Mouse (Mus musculus): ENCODE data around the gene Fgfr1op. TPM values are rescaled to one million over a fixed set of nuclear protein-coding genes. Genes with fewer than 3 reads are reported as not detected.

Fgfr1op gene
- polyA plus RNA-seq, 1 experiment, result 4.4 TPM

- Histone ChIP-seq H3K36me3 (ENCODE audit: control insufficient read depth, insufficient read depth, low read length) (no peaks in the 10 kb centered on the region), H3K27me3 (replicated peaks; ENCODE audit: control insufficient read depth, insufficient read depth, low read length) (no peaks in the 10 kb centered on the region), H3K4me3 (ENCODE audit: insufficient read depth, low read depth, low read length) (no peak within 1 kb of the TSS), H3K4me1 (ENCODE audit: control insufficient read depth, insufficient read depth, low read length) (no peaks in the 10 kb centered on the region), H3K27ac (ENCODE audit: insufficient read depth, low read depth, low read length) (no peak within 1 kb of the TSS)
- TF ChIP-seq CTCF (conservative IDR thresholded peaks at IDR 0.05; ENCODE audit: insufficient read depth, insufficient read length, low read depth, low read length) (no peak), POLR2A (IDR thresholded peaks at IDR 0.05; ENCODE audit: low read depth, low read length) (no peak)
- no peak for DNase-seq
- WGBS, result 65% methylated on average over 3 of the region's 3 CpGs
These were observed 70.4 kb downstream of the Fgfr1op start, which contains the start of gene Ccr6 for GRCm38 (mm10) chr17:8235743-8236142. Gene Ccr6 (plus strand): TSS chr17:8236043.

- no peak for DNase-seq
- Histone ChIP-seq H3K4me3 (ENCODE audit: insufficient read depth, low read depth, low read length) (no peak overlapping the region), H3K27ac (ENCODE audit: insufficient read depth, low read depth, low read length) (no peak overlapping the region), H3K36me3 (ENCODE audit: control insufficient read depth, insufficient read depth, low read length) (no peaks in the 10 kb centered on the region), H3K4me1 (ENCODE audit: control insufficient read depth, insufficient read depth, low read length) (no peaks in the 10 kb centered on the region), H3K27me3 (replicated peaks; ENCODE audit: control insufficient read depth, insufficient read depth, low read length) (no peaks in the 10 kb centered on the region)
- TF ChIP-seq POLR2A (IDR thresholded peaks at IDR 0.05; ENCODE audit: low read depth, low read length), result no peak
- no peak for TF ChIP-seq CTCF (conservative IDR thresholded peaks at IDR 0.05; ENCODE audit: insufficient read depth, insufficient read length, low read depth, low read length)
- 69% methylated on average over 15 of the region's 15 CpGs for WGBS
These were observed 72.9 kb downstream of the Fgfr1op start for GRCm38 (mm10) chr17:8238012-8238710.

- no peak overlapping the region for H3K27ac ChIP-seq (ENCODE audit: insufficient read depth, low read depth, low read length)
- no peaks in the 10 kb centered on the region for H3K36me3 ChIP-seq (ENCODE audit: control insufficient read depth, insufficient read depth, low read length)
- no peak for DNase-seq
- no peak overlapping the region for H3K4me3 ChIP-seq (ENCODE audit: insufficient read depth, low read depth, low read length)
- H3K27me3 ChIP-seq (replicated peaks; ENCODE audit: control insufficient read depth, insufficient read depth, low read length), result no peaks in the 10 kb centered on the region; the same call in 1 of the 2 replicates
- WGBS, result 84% methylated on average over 3 of the region's 3 CpGs
- TF ChIP-seq CTCF (conservative IDR thresholded peaks at IDR 0.05; ENCODE audit: insufficient read depth, insufficient read length, low read depth, low read length), result no peak
- no peaks in the 10 kb centered on the region for H3K4me1 ChIP-seq (ENCODE audit: control insufficient read depth, insufficient read depth, low read length)
These were observed 74.3 kb downstream of the Fgfr1op start for GRCm38 (mm10) chr17:8239561-8239960.

DNA sequence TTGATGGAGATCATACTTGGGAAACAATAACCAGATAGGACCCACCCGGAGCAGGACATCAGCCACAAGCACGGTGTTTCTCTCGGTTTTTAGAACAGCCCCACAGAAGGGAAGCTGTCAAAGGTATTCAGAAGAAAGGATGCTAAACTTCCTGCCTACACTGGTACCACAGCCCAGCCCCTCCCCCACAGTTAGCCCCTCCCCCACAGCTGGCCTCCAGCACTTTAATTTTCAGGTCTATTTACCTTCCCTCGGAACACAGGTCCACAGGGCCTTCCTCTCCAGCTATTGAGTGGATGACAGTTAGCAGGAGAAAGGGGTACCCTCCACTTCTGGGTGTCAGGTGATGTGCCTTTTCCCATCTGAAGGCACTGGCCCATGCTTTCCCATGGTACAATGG lies 75.2 kb downstream of the Fgfr1op start:
- 68% methylated on average over 4 of the region's 4 CpGs for WGBS

GRCm38 (mm10) chr17:8241645-8242044 lies 76.3 kb downstream of the Fgfr1op start:
- Histone ChIP-seq H3K27me3 (replicated peaks; ENCODE audit: control insufficient read depth, insufficient read depth, low read length) (no peaks in the 10 kb centered on the region; the same call in 1 of the 2 replicates), H3K4me1 (ENCODE audit: control insufficient read depth, insufficient read depth, low read length) (no peaks in the 10 kb centered on the region), H3K4me3 (ENCODE audit: insufficient read depth, low read depth, low read length) (no peak overlapping the region), H3K27ac (ENCODE audit: insufficient read depth, low read depth, low read length) (no peak overlapping the region), H3K36me3 (ENCODE audit: control insufficient read depth, insufficient read depth, low read length) (no peaks in the 10 kb centered on the region)
- no peak for DNase-seq
- TF ChIP-seq POLR2A (IDR thresholded peaks at IDR 0.05; ENCODE audit: low read depth, low read length), result no peak
- TF ChIP-seq CTCF (conservative IDR thresholded peaks at IDR 0.05; ENCODE audit: insufficient read depth, insufficient read length, low read depth, low read length), result no peak
- 50% methylated on average over 12 of the region's 12 CpGs for WGBS

More for the DNA sequence above, 75.2 kb downstream of the Fgfr1op start:
- H3K27ac ChIP-seq (ENCODE audit: insufficient read depth, low read depth, low read length), result no peak overlapping the region
- no peaks in the 10 kb centered on the region for H3K4me1 ChIP-seq (ENCODE audit: control insufficient read depth, insufficient read depth, low read length)
- H3K27me3 ChIP-seq (replicated peaks; ENCODE audit: control insufficient read depth, insufficient read depth, low read length), result no peaks in the 10 kb centered on the region; the same call in 1 of the 2 replicates
- no peak overlapping the region for H3K4me3 ChIP-seq (ENCODE audit: insufficient read depth, low read depth, low read length)
- TF ChIP-seq CTCF (conservative IDR thresholded peaks at IDR 0.05; ENCODE audit: insufficient read depth, insufficient read length, low read depth, low read length) (no peak), POLR2A (IDR thresholded peaks at IDR 0.05; ENCODE audit: low read depth, low read length) (no peak)
- no peaks in the 10 kb centered on the region for H3K36me3 ChIP-seq (ENCODE audit: control insufficient read depth, insufficient read depth, low read length)
- no peak for DNase-seq

- H3K4me1 ChIP-seq (ENCODE audit: control insufficient read depth, insufficient read depth, low read length), result no peaks in the 10 kb centered on the region
- TF ChIP-seq POLR2A (IDR thresholded peaks at IDR 0.05; ENCODE audit: low read depth, low read length), result no peak
- TF ChIP-seq CTCF (conservative IDR thresholded peaks at IDR 0.05; ENCODE audit: insufficient read depth, insufficient read length, low read depth, low read length), result no peak
- H3K27ac ChIP-seq (ENCODE audit: insufficient read depth, low read depth, low read length), result no peak overlapping the region
- H3K36me3 ChIP-seq (ENCODE audit: control insufficient read depth, insufficient read depth, low read length), result no peaks in the 10 kb centered on the region
- no peaks in the 10 kb centered on the region; the same call in 1 of the 2 replicates for H3K27me3 ChIP-seq (replicated peaks; ENCODE audit: control insufficient read depth, insufficient read depth, low read length)
- WGBS, result 73% methylated on average over 11 of the region's 11 CpGs
- no peak overlapping the region for H3K4me3 ChIP-seq (ENCODE audit: insufficient read depth, low read depth, low read length)
- DNase-seq, result peak; percentile 33
These were observed 76.9 kb downstream of the Fgfr1op start for GRCm38 (mm10) chr17:8242186-8242585.

GRCm38 (mm10) chr17:8244124-8244523 lies 78.8 kb downstream of the Fgfr1op start:
- Histone ChIP-seq H3K4me3 (ENCODE audit: insufficient read depth, low read depth, low read length) (no peak overlapping the region), H3K36me3 (ENCODE audit: control insufficient read depth, insufficient read depth, low read length) (no peaks in the 10 kb centered on the region), H3K4me1 (ENCODE audit: control insufficient read depth, insufficient read depth, low read length) (no peaks in the 10 kb centered on the region), H3K27me3 (replicated peaks; ENCODE audit: control insufficient read depth, insufficient read depth, low read length) (no peaks in the 10 kb centered on the region; the same call in 1 of the 2 replicates), H3K27ac (ENCODE audit: insufficient read depth, low read depth, low read length) (no peak overlapping the region)
- DNase-seq, result no peak
- WGBS, result 79% methylated on average over 2 of the region's 2 CpGs
- no peak for TF ChIP-seq POLR2A (IDR thresholded peaks at IDR 0.05; ENCODE audit: low read depth, low read length)
- TF ChIP-seq CTCF (conservative IDR thresholded peaks at IDR 0.05; ENCODE audit: insufficient read depth, insufficient read length, low read depth, low read length), result no peak
